Mouse (Mus musculus): Measurements from ENCODE around the gene Trnp1. TPM values are rescaled to one million over a fixed set of nuclear protein-coding genes. Genes with fewer than 3 reads are reported as not detected.

The Trnp1 gene
- polyA plus RNA-seq (2015; fragmentation: Nextera tagmentation; extraction: Ambion mirVana) = 1.1 and 1.4 TPM in 2 replicates

- peak; percentile 85 for ATAC-seq
- DNase-seq (ENCODE audit: low spot score) = peak; percentile 90
Measured at GRCm38 (mm10) chr4:133498160-133498724, at the start of gene Trnp1. Trnp1 (minus strand) TSS chr4:133498550.

GRCm38 (mm10) chr4:133545272-133546231 is 47.2 kb upstream of the Trnp1 start, which contains the start of gene Nudc:
Nudc (minus strand) TSS chr4:133545996.
- H3K27ac ChIP-seq (ENCODE audit: low read length) = peak within 1 kb of the TSS; percentile 62
- peak within 1 kb of the TSS; percentile 71 for H3K4me2 ChIP-seq (replicated peaks; ENCODE audit: low read depth, low read length)
- peak; percentile 99 for DNase-seq (ENCODE audit: low spot score)
- TF ChIP-seq EP300 (IDR thresholded peaks at IDR 0.05) = no peak
- TF ChIP-seq CTCF (IDR thresholded peaks at IDR 0.05) = no peak
- H3K9ac ChIP-seq (replicated peaks; ENCODE audit: low read depth) = peak within 1 kb of the TSS; percentile 83
- no peaks in the 10 kb centered on the region for H3K27me3 ChIP-seq (replicated peaks; ENCODE audit: insufficient read depth, low read length)
- WGBS = under 1% methylated on average over 65 of the region's 77 CpGs
- no peaks in the 10 kb centered on the region for H3K9me3 ChIP-seq (ENCODE audit: low read length)
- H3K4me3 ChIP-seq (ENCODE audit: low read depth, low read length) = peak within 1 kb of the TSS; percentile 96
- no peaks in the 10 kb centered on the region for H3K36me3 ChIP-seq (ENCODE audit: insufficient read depth, low read length)
- ATAC-seq = peak; percentile 100
- peaks cover 6% of the 10 kb centered on the region; the same call in 1 of the 2 replicates for H3K4me1 ChIP-seq (ENCODE audit: insufficient read depth, low read depth, low read length)

More at GRCm38 (mm10) chr4:133498160-133498724, at the start of gene Trnp1:
- WGBS = 1% methylated on average over 33 of the region's 53 CpGs
- Histone ChIP-seq H3K4me3 (ENCODE audit: low read depth, low read length) (peak within 1 kb of the TSS; percentile 43), H3K4me2 (replicated peaks; ENCODE audit: low read depth, low read length) (peak within 1 kb of the TSS; percentile 94), H3K27me3 (replicated peaks; ENCODE audit: insufficient read depth, low read length) (peaks cover 53% of the 10 kb centered on the region), H3K27ac (ENCODE audit: low read length) (no peak within 1 kb of the TSS), H3K4me1 (ENCODE audit: insufficient read depth, low read depth, low read length) (peaks cover 17% of the 10 kb centered on the region), H3K36me3 (ENCODE audit: insufficient read depth, low read length) (no peaks in the 10 kb centered on the region), H3K9ac (replicated peaks; ENCODE audit: low read depth) (no peak within 1 kb of the TSS), H3K9me3 (ENCODE audit: low read length) (no peaks in the 10 kb centered on the region)
- TF ChIP-seq EP300 (IDR thresholded peaks at IDR 0.05) (no peak), CTCF (IDR thresholded peaks at IDR 0.05) (no peak)

- H3K27me3 ChIP-seq (replicated peaks; ENCODE audit: insufficient read depth, low read length) = no peaks in the 10 kb centered on the region
- no peak overlapping the region for H3K4me2 ChIP-seq (replicated peaks; ENCODE audit: low read depth, low read length)
- ATAC-seq = no peak
- H3K9me3 ChIP-seq (ENCODE audit: low read length) = no peaks in the 10 kb centered on the region
- no peak overlapping the region for H3K27ac ChIP-seq (ENCODE audit: low read length)
- H3K4me3 ChIP-seq (ENCODE audit: low read depth, low read length) = no peak overlapping the region
- H3K36me3 ChIP-seq (ENCODE audit: insufficient read depth, low read length) = peaks cover 24% of the 10 kb centered on the region
- TF ChIP-seq CTCF (IDR thresholded peaks at IDR 0.05) = no peak
- no peak for TF ChIP-seq EP300 (IDR thresholded peaks at IDR 0.05)
- H3K9ac ChIP-seq (replicated peaks; ENCODE audit: low read depth) = no peak overlapping the region
- no peaks in the 10 kb centered on the region for H3K4me1 ChIP-seq (ENCODE audit: insufficient read depth, low read depth, low read length)
- no peak for DNase-seq (ENCODE audit: low spot score)
- WGBS = 90% methylated on average over 4 of the region's 5 CpGs
Measured at GRCm38 (mm10) chr4:133536652-133537051, 38.3 kb upstream of the Trnp1 start.

- H3K4me3 ChIP-seq (ENCODE audit: low read depth, low read length) = no peak overlapping the region
- TF ChIP-seq CTCF (IDR thresholded peaks at IDR 0.05) (no peak), EP300 (IDR thresholded peaks at IDR 0.05) (no peak)
- no peak for DNase-seq (ENCODE audit: low spot score)
- 82% methylated on average over 3 of the region's 3 CpGs for whole genome bisulfite sequencing
- no peak overlapping the region for H3K4me2 ChIP-seq (replicated peaks; ENCODE audit: low read depth, low read length)
- peaks cover 24% of the 10 kb centered on the region for H3K36me3 ChIP-seq (ENCODE audit: insufficient read depth, low read length)
- no peaks in the 10 kb centered on the region for H3K9me3 ChIP-seq (ENCODE audit: low read length)
- no peak overlapping the region for H3K27ac ChIP-seq (ENCODE audit: low read length)
- H3K9ac ChIP-seq (replicated peaks; ENCODE audit: low read depth) = no peak overlapping the region
- no peak for ATAC-seq
- no peaks in the 10 kb centered on the region for H3K4me1 ChIP-seq (ENCODE audit: insufficient read depth, low read depth, low read length)
- H3K27me3 ChIP-seq (replicated peaks; ENCODE audit: insufficient read depth, low read length) = no peaks in the 10 kb centered on the region
Measured at GRCm38 (mm10) chr4:133536081-133536480, 37.7 kb upstream of the Trnp1 start.

- ATAC-seq (no peak), DNase-seq (ENCODE audit: low spot score) (no peak)
- Histone ChIP-seq H3K27me3 (replicated peaks; ENCODE audit: insufficient read depth, low read length) (no peaks in the 10 kb centered on the region), H3K4me2 (replicated peaks; ENCODE audit: low read depth, low read length) (no peak overlapping the region), H3K9ac (replicated peaks; ENCODE audit: low read depth) (no peak overlapping the region), H3K9me3 (ENCODE audit: low read length) (no peaks in the 10 kb centered on the region), H3K4me3 (ENCODE audit: low read depth, low read length) (no peak overlapping the region), H3K4me1 (ENCODE audit: insufficient read depth, low read depth, low read length) (no peaks in the 10 kb centered on the region), H3K36me3 (ENCODE audit: insufficient read depth, low read length) (peaks cover 28% of the 10 kb centered on the region), H3K27ac (ENCODE audit: low read length) (no peak overlapping the region)
- TF ChIP-seq EP300 (IDR thresholded peaks at IDR 0.05) = no peak
- WGBS = 63% methylated on average over 3 of the region's 3 CpGs
Measured at GRCm38 (mm10) chr4:133532777-133533176, 34.4 kb upstream of the Trnp1 start.

GRCm38 (mm10) chr4:133527788-133528187 is 29.4 kb upstream of the Trnp1 start:
- Histone ChIP-seq H3K9me3 (ENCODE audit: low read length) (no peaks in the 10 kb centered on the region), H3K36me3 (ENCODE audit: insufficient read depth, low read length) (peaks cover 14% of the 10 kb centered on the region), H3K27me3 (replicated peaks; ENCODE audit: insufficient read depth, low read length) (no peaks in the 10 kb centered on the region), H3K4me3 (ENCODE audit: low read depth, low read length) (no peak overlapping the region), H3K4me1 (ENCODE audit: insufficient read depth, low read depth, low read length) (no peaks in the 10 kb centered on the region), H3K27ac (ENCODE audit: low read length) (no peak overlapping the region), H3K9ac (replicated peaks; ENCODE audit: low read depth) (no peak overlapping the region), H3K4me2 (replicated peaks; ENCODE audit: low read depth, low read length) (no peak overlapping the region)
- WGBS = 59% methylated on average over 16 of the region's 16 CpGs
- TF ChIP-seq CTCF (IDR thresholded peaks at IDR 0.05) = no peak
- no peak for TF ChIP-seq EP300 (IDR thresholded peaks at IDR 0.05)
- ATAC-seq = no peak
- DNase-seq (ENCODE audit: low spot score) = no peak

Data from lung, postnatal 0 days (tissue).